Mouse (Mus musculus) stomach, postnatal 0 days (tissue): ENCODE measurements around the gene Clcc1. TPM values are rescaled to one million over a fixed set of nuclear protein-coding genes. Genes with fewer than 3 reads are reported as not detected.

Experiments used
- ATAC-seq: fragments of 200-750 bp; cut with Nextera tagmentation; 2 replicates; pipeline ENCODE4 v1.8.0; 2017; ENCODE audit not compliant: low FRiP score, low TSS enrichment
- DNase-seq: peaks from one replicate; pipeline ENCODE4 v3.0.0-alpha.2; 2016; ENCODE audit warnings: low spot score
- H3K27ac ChIP-seq: fragments of 300-500 bp; sonication (generic); replicated peaks from 2 replicates; pipeline ENCODE4 v1.5.1; 2014; ENCODE audit warnings: mild to moderate bottlenecking, control low read depth
- H3K27me3 ChIP-seq: fragments of 300-500 bp; sonication (generic); 2 replicates; pipeline ENCODE4 v1.6.1; 2014; ENCODE audit warnings: low read length; ENCODE audit not compliant: control insufficient read depth, insufficient read depth
- H3K36me3 ChIP-seq: fragments of 300-500 bp; sonication (generic); 2 replicates; pipeline ENCODE4 v1.6.1; 2014; ENCODE audit warnings: low read length, mixed read lengths; ENCODE audit not compliant: control insufficient read depth, insufficient read depth
- H3K4me1 ChIP-seq: fragments of 300-500 bp; sonication (generic); replicated peaks from 2 replicates; pipeline ENCODE4 v1.6.1; 2014; ENCODE audit warnings: antibody characterized with exemption; ENCODE audit not compliant: control insufficient read depth, insufficient read depth
- H3K4me2 ChIP-seq: fragments of 300-500 bp; sonication (generic); replicated peaks from 2 replicates; pipeline ENCODE4 v1.6.1; 2014; ENCODE audit warnings: low read depth, mild to moderate bottlenecking, control low read depth, moderate library complexity
- H3K4me3 ChIP-seq: fragments of 300-500 bp; sonication (generic); 2 replicates; pipeline ENCODE4 v1.5.1; 2014; ENCODE audit warnings: low read depth, low read length, control low read depth
- H3K9ac ChIP-seq: fragments of 300-500 bp; sonication (generic); 2 replicates; pipeline ENCODE4 v1.6.1; 2014; ENCODE audit warnings: mild to moderate bottlenecking, low read length, control low read depth, mixed read lengths
- H3K9me3 ChIP-seq: fragments of 300-500 bp; sonication (generic); 2 replicates; pipeline ENCODE4 v1.6.1; 2016; ENCODE audit warnings: low read length; ENCODE audit not compliant: control insufficient read depth
- CTCF ChIP-seq: IDR thresholded peaks from 2 replicates; pipeline ENCODE4 v1.5.1; 2016; ENCODE audit warnings: antibody characterized with exemption, low read depth, mild to moderate bottlenecking, moderate library complexity
- EP300 ChIP-seq: optimal IDR thresholded peaks from 2 replicates; pipeline ENCODE3; 2016; ENCODE audit warnings: antibody characterized with exemption
- WGBS: fragments of 180-500 bp; shearing (Covaris S2); extraction: QIAGEN DNeasy Blood & Tissue Kit; methylation state at CpG from one replicate; pipeline ENCODE4 v1.1.7; 2014; 5-methylcytosine and 5-hydroxymethylcytosine counted together
- polyA plus RNA-seq: library from polyadenylated mRNA; unstranded; fragments of >200 nt; fragmentation: Nextera tagmentation; extraction: Ambion mirVana; gene quantifications from 2 replicates; pipeline ENCODE4 v1.2.1, GENCODE M21; 2015

Clcc1 gene
- polyA plus RNA-seq, 1 experiment from 2014 or later = 60.9 TPM

DNA sequence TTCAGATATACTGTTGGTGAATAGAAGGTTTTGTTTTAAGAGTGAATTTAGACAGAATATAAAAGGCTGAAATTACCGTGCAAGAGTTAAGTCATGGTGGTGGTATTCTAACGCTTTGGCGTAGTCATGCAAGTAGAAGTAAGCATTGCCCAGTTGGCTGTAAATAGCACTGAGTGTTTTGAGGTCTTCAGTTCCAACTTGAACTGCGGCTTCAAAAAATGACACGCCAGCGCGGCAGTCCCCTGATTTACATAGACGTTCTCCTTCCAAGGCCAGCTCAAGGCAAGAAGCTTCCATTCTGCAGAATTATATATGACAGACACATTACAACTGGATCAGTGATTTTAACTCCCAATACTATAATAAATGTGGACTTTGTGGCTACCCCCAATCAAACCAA is 49.1 kb downstream of the Clcc1 start:
- Histone ChIP-seq H3K9me3 (no peaks in the 10 kb centered on the region), H3K4me1 (no peaks in the 10 kb centered on the region), H3K27ac (no peak overlapping the region), H3K27me3 (no peaks in the 10 kb centered on the region), H3K36me3 (peaks cover 13% of the 10 kb centered on the region; the same call in 1 of the 2 replicates), H3K4me2 (no peak overlapping the region), H3K4me3 (no peak overlapping the region), H3K9ac (no peak overlapping the region)
- WGBS = 95% methylated on average over 8 of the region's 8 CpGs
- DNase-seq (no peak), ATAC-seq (no peak)
- no peak for TF ChIP-seq EP300
- TF ChIP-seq CTCF = no peak

DNA sequence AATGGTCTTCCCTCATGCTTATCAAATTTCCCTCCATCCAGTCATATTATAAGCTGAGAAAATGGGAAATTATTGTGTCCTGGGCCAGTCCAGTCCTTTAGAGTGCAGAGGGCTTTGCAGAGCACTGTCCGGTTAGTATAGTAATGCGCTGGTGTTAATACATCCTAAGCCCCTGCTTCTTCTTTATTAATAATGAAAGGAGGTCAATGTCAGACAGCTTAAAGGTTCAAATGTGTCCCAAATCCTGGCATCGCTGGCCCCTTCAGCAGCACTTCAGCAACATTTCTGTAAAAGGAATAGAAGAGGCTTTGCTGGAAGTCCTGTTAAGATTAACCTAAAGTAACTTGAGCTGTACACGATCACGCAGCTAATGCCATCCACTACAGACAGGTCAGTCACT is 57.6 kb downstream of the Clcc1 start:
- no peaks in the 10 kb centered on the region for H3K9me3 ChIP-seq
- no peak overlapping the region for H3K4me2 ChIP-seq
- no peak for TF ChIP-seq CTCF
- TF ChIP-seq EP300 = no peak
- H3K9ac ChIP-seq = no peak overlapping the region
- DNase-seq (no peak), ATAC-seq (no peak)
- 83% methylated on average over 5 of the region's 5 CpGs for WGBS
- no peak overlapping the region for H3K27ac ChIP-seq
- H3K36me3 ChIP-seq = no peaks in the 10 kb centered on the region
- H3K4me3 ChIP-seq = no peak overlapping the region
- peaks cover 3% of the 10 kb centered on the region; the same call in 1 of the 2 replicates for H3K4me1 ChIP-seq
- no peaks in the 10 kb centered on the region for H3K27me3 ChIP-seq

DNA sequence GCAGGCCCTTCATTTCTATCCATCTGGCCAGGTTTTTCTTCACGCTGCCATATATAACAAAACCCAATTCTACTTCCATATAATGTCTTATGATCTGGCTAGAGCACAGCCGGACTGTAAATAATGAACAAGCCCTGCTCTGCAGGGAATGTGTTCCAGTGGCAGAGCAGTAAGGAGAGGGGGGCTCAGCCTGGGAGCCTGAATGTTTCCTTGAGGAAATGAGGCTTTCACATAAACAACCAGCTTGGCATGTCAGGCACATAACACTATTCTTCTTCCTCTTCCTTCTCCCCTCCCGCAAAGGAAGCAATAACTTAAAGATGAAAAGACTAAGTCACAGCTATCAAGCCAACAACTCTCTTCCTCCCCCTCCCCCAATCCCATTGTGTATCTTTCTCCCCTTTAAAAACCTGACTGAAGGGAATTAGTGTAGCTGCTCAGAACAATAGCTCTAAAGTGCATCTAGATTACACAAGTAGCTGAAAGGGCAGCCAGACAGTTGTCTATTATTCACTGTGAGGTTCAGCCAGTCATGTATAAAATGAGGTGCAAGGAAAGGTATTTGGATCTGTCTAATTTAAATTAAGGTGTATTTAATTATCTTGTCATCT is 59.5 kb downstream of the Clcc1 start:
- Histone ChIP-seq H3K27ac (peak overlapping the region; percentile 45; the same call in 1 of the 2 replicates), H3K4me1 (peaks cover 3% of the 10 kb centered on the region; the same call in 1 of the 2 replicates), H3K4me3 (no peak overlapping the region), H3K4me2 (no peak overlapping the region), H3K9ac (no peak overlapping the region), H3K27me3 (no peaks in the 10 kb centered on the region), H3K9me3 (no peaks in the 10 kb centered on the region), H3K36me3 (no peaks in the 10 kb centered on the region)
- DNase-seq = no peak
- WGBS = 43% methylated on average over 3 of the region's 3 CpGs
- TF ChIP-seq EP300 = no peak
- TF ChIP-seq CTCF = no peak
- ATAC-seq = no peak

DNA sequence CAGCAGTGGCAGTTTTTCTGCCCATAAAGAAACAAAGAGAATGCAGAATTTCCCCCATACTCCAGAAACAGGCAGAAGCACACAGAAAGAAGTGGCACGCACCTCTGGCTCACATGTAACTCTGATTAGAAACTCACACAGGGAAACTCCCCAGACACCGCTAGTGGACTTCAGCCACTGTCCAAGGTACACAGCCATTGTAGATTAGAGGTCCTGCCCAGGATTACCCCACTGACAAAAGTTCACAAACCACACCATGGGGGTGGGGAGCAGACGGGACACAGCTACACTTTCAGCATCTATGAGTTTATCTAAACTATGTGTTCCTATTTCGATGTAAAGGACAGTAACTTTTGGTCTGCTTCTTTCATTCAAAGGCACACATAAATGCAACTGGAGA is 61.1 kb downstream of the Clcc1 start:
- H3K9ac ChIP-seq = no peak overlapping the region
- H3K4me3 ChIP-seq = no peak overlapping the region
- WGBS = 74% methylated on average over 4 of the region's 4 CpGs
- ATAC-seq (peak; percentile 85), DNase-seq (peak; percentile 74)
- H3K9me3 ChIP-seq = no peaks in the 10 kb centered on the region
- no peaks in the 10 kb centered on the region for H3K36me3 ChIP-seq
- H3K27ac ChIP-seq = no peak overlapping the region
- no peak for TF ChIP-seq EP300
- TF ChIP-seq CTCF = no peak
- no peaks in the 10 kb centered on the region for H3K27me3 ChIP-seq
- peaks cover 3% of the 10 kb centered on the region; the same call in 1 of the 2 replicates for H3K4me1 ChIP-seq
- H3K4me2 ChIP-seq = no peak overlapping the region

- no peak for TF ChIP-seq CTCF
- no peak for TF ChIP-seq EP300
- H3K4me1 ChIP-seq = peaks cover 2% of the 10 kb centered on the region; the same call in 1 of the 2 replicates
- H3K4me3 ChIP-seq = no peak overlapping the region
- 64% methylated on average over 3 of the region's 3 CpGs for WGBS
- H3K9ac ChIP-seq = no peak overlapping the region
- H3K9me3 ChIP-seq = no peaks in the 10 kb centered on the region
- ATAC-seq (no peak), DNase-seq (peak; percentile 19)
- H3K27me3 ChIP-seq = no peaks in the 10 kb centered on the region
- H3K4me2 ChIP-seq = no peak overlapping the region
- no peaks in the 10 kb centered on the region for H3K36me3 ChIP-seq
- no peak overlapping the region; the same call in 1 of the 2 replicates for H3K27ac ChIP-seq
These were observed 64.3 kb downstream of the Clcc1 start for GRCm38 (mm10) chr3:108717896-108718502.

DNA sequence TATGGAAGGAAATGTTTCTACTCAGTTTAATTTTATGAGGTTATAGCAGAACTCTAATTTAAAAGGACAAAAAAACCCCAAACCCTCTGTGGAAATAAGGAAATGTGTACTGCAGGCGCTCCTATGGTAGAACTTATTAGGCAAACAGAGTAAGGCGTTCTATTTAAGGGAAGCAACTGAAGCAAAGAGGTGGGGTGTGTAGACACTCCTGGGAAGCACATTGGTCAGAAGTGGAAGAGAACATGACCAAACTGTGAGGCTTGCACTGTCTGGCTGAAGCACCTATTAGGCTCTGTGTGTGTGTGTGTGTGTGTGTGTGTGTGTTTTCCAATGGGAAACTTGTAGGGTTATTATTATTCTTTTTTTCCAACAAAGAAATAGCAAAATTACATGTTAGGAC is 65.6 kb downstream of the Clcc1 start:
- H3K9me3 ChIP-seq = no peaks in the 10 kb centered on the region
- no peak overlapping the region for H3K9ac ChIP-seq
- no peak overlapping the region; the same call in 1 of the 2 replicates for H3K27ac ChIP-seq
- TF ChIP-seq EP300 (no peak), CTCF (no peak)
- H3K36me3 ChIP-seq = no peaks in the 10 kb centered on the region
- no peaks in the 10 kb centered on the region for H3K4me1 ChIP-seq
- H3K4me3 ChIP-seq = no peak overlapping the region
- DNase-seq (no peak), ATAC-seq (no peak)
- no peaks in the 10 kb centered on the region for H3K27me3 ChIP-seq
- no peak overlapping the region for H3K4me2 ChIP-seq
- 51% methylated on average over 2 of the region's 2 CpGs for WGBS
